Mouse (Mus musculus) hindbrain, embryonic 14.5 days (tissue): ENCODE results near the gene Il24. TPM values are rescaled to one million over a fixed set of nuclear protein-coding genes. Genes with fewer than 3 reads are reported as not detected.

Experiments used
- ATAC-seq: fragments of 200-750 bp; cut with Nextera tagmentation; 2 replicates; pipeline ENCODE4 v1.8.0; 2017; ENCODE audit warnings: moderate number of reproducible peaks, mild to moderate bottlenecking, moderate TSS enrichment, moderate library complexity; ENCODE audit not compliant: low FRiP score
- DNase-seq: peaks from one replicate; pipeline ENCODE4 v3.0.0-alpha.2; 2015; ENCODE audit warnings: low spot score
- H3K27ac ChIP-seq: fragments of 300-500 bp; sonication (generic); 2 replicates; pipeline ENCODE4 v1.5.1; 2014; ENCODE audit warnings: mild to moderate bottlenecking, moderate library complexity
- H3K27me3 ChIP-seq: fragments of 300-500 bp; sonication (generic); 2 replicates; pipeline ENCODE4 v1.6.1; 2014; ENCODE audit warnings: mild to moderate bottlenecking, low read length, mixed read lengths; ENCODE audit not compliant: control insufficient read depth, insufficient read depth
- H3K36me3 ChIP-seq: fragments of 300-500 bp; sonication (generic); replicated peaks from 2 replicates; pipeline ENCODE4 v1.6.1; 2014; ENCODE audit not compliant: control insufficient read depth, insufficient read depth
- H3K4me1 ChIP-seq: fragments of 300-500 bp; sonication (generic); replicated peaks from 2 replicates; pipeline ENCODE4 v1.6.1; 2014; ENCODE audit warnings: antibody characterized with exemption, low read length, mixed read lengths; ENCODE audit not compliant: control insufficient read depth, insufficient read depth
- H3K4me2 ChIP-seq: fragments of 300-500 bp; sonication (generic); replicated peaks from 2 replicates; pipeline ENCODE4 v1.6.1; 2014; ENCODE audit warnings: mild to moderate bottlenecking, moderate library complexity
- H3K4me3 ChIP-seq: fragments of 300-500 bp; sonication (generic); replicated peaks from 2 replicates; pipeline ENCODE4 v1.5.1; 2014; ENCODE audit warnings: mild to moderate bottlenecking, low read length
- H3K9ac ChIP-seq: fragments of 300-500 bp; sonication (generic); 2 replicates; pipeline ENCODE4 v1.6.1; 2014
- H3K9me3 ChIP-seq: fragments of 300-500 bp; sonication (generic); 2 replicates; pipeline ENCODE4 v1.6.1; 2016; ENCODE audit warnings: low read length; ENCODE audit not compliant: control insufficient read depth
- WGBS: fragments of 180-500 bp; shearing (Covaris S2); extraction: QIAGEN DNeasy Blood & Tissue Kit; methylation state at CpG from one replicate; pipeline ENCODE4 v1.1.7; 2014; 5-methylcytosine and 5-hydroxymethylcytosine counted together
- polyA plus RNA-seq: library from polyadenylated mRNA; unstranded; fragments of >200 nt; fragmentation: Nextera tagmentation; extraction: Ambion mirVana; gene quantifications from 2 replicates; pipeline ENCODE4 v1.2.1, GENCODE M21; 2014

Il24 gene
- polyA plus RNA-seq, 1 experiment from 2014 or later: not detected

- H3K9me3 ChIP-seq: no peaks in the 10 kb centered on the region
- no peak overlapping the region for H3K27ac ChIP-seq
- 89% methylated on average over 4 of the region's 4 CpGs for WGBS
- H3K9ac ChIP-seq: no peak overlapping the region
- H3K4me3 ChIP-seq: no peak overlapping the region
- ATAC-seq (no peak), DNase-seq (no peak)
- 0 out of 2 replicates have a peak, but pooled peaks cover 4% of the 10 kb centered on the region for H3K27me3 ChIP-seq
- no peak overlapping the region for H3K4me2 ChIP-seq
- H3K4me1 ChIP-seq: no peaks in the 10 kb centered on the region
- H3K36me3 ChIP-seq: no peaks in the 10 kb centered on the region
These were observed 4.1 kb downstream of the Il24 start for GRCm38 (mm10) chr1:130883146-130883545.

GRCm38 (mm10) chr1:130879927-130880326 is 7.3 kb downstream of the Il24 start:
- peaks cover 13% of the 10 kb centered on the region; the same call in 1 of the 2 replicates for H3K27me3 ChIP-seq
- DNase-seq (no peak), ATAC-seq (no peak)
- H3K36me3 ChIP-seq: no peaks in the 10 kb centered on the region
- H3K4me1 ChIP-seq: no peaks in the 10 kb centered on the region
- H3K4me3 ChIP-seq: no peak overlapping the region
- H3K9ac ChIP-seq: no peak overlapping the region
- no peak overlapping the region for H3K4me2 ChIP-seq
- no peak overlapping the region for H3K27ac ChIP-seq
- no peaks in the 10 kb centered on the region for H3K9me3 ChIP-seq
- WGBS: 96% methylated on average over 7 of the region's 7 CpGs

GRCm38 (mm10) chr1:130877889-130878614 is 9.2 kb downstream of the Il24 start:
- Histone ChIP-seq H3K4me1 (no peaks in the 10 kb centered on the region), H3K9ac (peak overlapping the region; percentile 60), H3K4me2 (peak overlapping the region; percentile 76), H3K27me3 (peaks cover 13% of the 10 kb centered on the region; the same call in 1 of the 2 replicates), H3K36me3 (no peaks in the 10 kb centered on the region), H3K27ac (no peak overlapping the region), H3K9me3 (no peaks in the 10 kb centered on the region), H3K4me3 (peak overlapping the region; percentile 47)
- ATAC-seq: peak; percentile 72
- DNase-seq: peak; percentile 47
- WGBS: 3% methylated on average over 43 of the region's 43 CpGs

- Histone ChIP-seq H3K36me3 (no peaks in the 10 kb centered on the region), H3K4me1 (no peaks in the 10 kb centered on the region), H3K9me3 (no peaks in the 10 kb centered on the region), H3K27me3 (peaks cover 13% of the 10 kb centered on the region; the same call in 1 of the 2 replicates), H3K27ac (no peak overlapping the region), H3K4me3 (no peak overlapping the region), H3K9ac (no peak overlapping the region), H3K4me2 (no peak overlapping the region)
- 24% methylated on average over 3 of the region's 3 CpGs for WGBS
- ATAC-seq (no peak), DNase-seq (peak; percentile 93)
These were observed 10.2 kb downstream of the Il24 start for GRCm38 (mm10) chr1:130876931-130877509.

GRCm38 (mm10) chr1:130875910-130876309 is 11.3 kb downstream of the Il24 start:
- Histone ChIP-seq H3K9ac (no peak overlapping the region), H3K4me1 (no peaks in the 10 kb centered on the region), H3K27me3 (peaks cover 13% of the 10 kb centered on the region; the same call in 1 of the 2 replicates), H3K9me3 (no peaks in the 10 kb centered on the region), H3K4me3 (no peak overlapping the region), H3K27ac (no peak overlapping the region), H3K36me3 (no peaks in the 10 kb centered on the region), H3K4me2 (no peak overlapping the region)
- WGBS: 85% methylated on average over 3 of the region's 3 CpGs
- DNase-seq (no peak), ATAC-seq (no peak)

- ATAC-seq (peak; percentile 79), DNase-seq (peak; percentile 76)
- no peaks in the 10 kb centered on the region for H3K36me3 ChIP-seq
- peaks cover 13% of the 10 kb centered on the region; the same call in 1 of the 2 replicates for H3K27me3 ChIP-seq
- no peak overlapping the region for H3K4me2 ChIP-seq
- no peaks in the 10 kb centered on the region for H3K9me3 ChIP-seq
- 31% methylated on average over 3 of the region's 3 CpGs for WGBS
- no peak overlapping the region for H3K4me3 ChIP-seq
- no peak overlapping the region for H3K27ac ChIP-seq
- no peak overlapping the region for H3K9ac ChIP-seq
- H3K4me1 ChIP-seq: no peaks in the 10 kb centered on the region
These were observed 12.1 kb downstream of the Il24 start for GRCm38 (mm10) chr1:130875139-130875538.

GRCm38 (mm10) chr1:130872912-130873311 is 14.3 kb downstream of the Il24 start:
- H3K27ac ChIP-seq: no peak overlapping the region
- H3K4me3 ChIP-seq: no peak overlapping the region
- peaks cover 7% of the 10 kb centered on the region; the same call in 1 of the 2 replicates for H3K27me3 ChIP-seq
- H3K4me1 ChIP-seq: no peaks in the 10 kb centered on the region
- H3K9ac ChIP-seq: no peak overlapping the region
- no peak overlapping the region for H3K4me2 ChIP-seq
- DNase-seq (no peak), ATAC-seq (no peak)
- no peaks in the 10 kb centered on the region for H3K9me3 ChIP-seq
- H3K36me3 ChIP-seq: no peaks in the 10 kb centered on the region
- 90% methylated on average over 2 of the region's 2 CpGs for WGBS

GRCm38 (mm10) chr1:130865541-130866221 is 21.6 kb downstream of the Il24 start, which contains the start of gene Fcmr:
Fcmr (plus strand) TSS chr1:130865669.
- Histone ChIP-seq H3K27me3 (no peaks in the 10 kb centered on the region), H3K9me3 (no peaks in the 10 kb centered on the region), H3K4me1 (no peaks in the 10 kb centered on the region), H3K36me3 (no peaks in the 10 kb centered on the region), H3K4me3 (no peak within 1 kb of the TSS), H3K27ac (no peak within 1 kb of the TSS), H3K9ac (no peak within 1 kb of the TSS), H3K4me2 (no peak within 1 kb of the TSS)
- ATAC-seq (no peak), DNase-seq (no peak)
- WGBS: 75% methylated on average over 7 of the region's 7 CpGs

GRCm38 (mm10) chr1:130864741-130865140 is 22.5 kb downstream of the Il24 start:
- Histone ChIP-seq H3K4me1 (no peaks in the 10 kb centered on the region), H3K9me3 (no peaks in the 10 kb centered on the region), H3K36me3 (no peaks in the 10 kb centered on the region), H3K27me3 (no peaks in the 10 kb centered on the region), H3K4me2 (no peak overlapping the region), H3K27ac (no peak overlapping the region), H3K9ac (no peak overlapping the region), H3K4me3 (no peak overlapping the region)
- DNase-seq (no peak), ATAC-seq (no peak)
- 92% methylated on average over 5 of the region's 5 CpGs for WGBS
